Mouse (Mus musculus): ENCODE measurements around the gene Elmod1. TPM values are rescaled to one million over a fixed set of nuclear protein-coding genes. Genes with fewer than 3 reads are reported as not detected.

Gene Elmod1
- polyA plus RNA-seq, 1 experiment: 0.04 TPM

- H3K4me3 ChIP-seq (ENCODE audit: control insufficient read depth, low read depth, low read length): no peak overlapping the region
- no peak overlapping the region for H3K27ac ChIP-seq (ENCODE audit: control insufficient read depth, insufficient read depth, low read depth, low read length)
- TF ChIP-seq CTCF (IDR thresholded peaks at IDR 0.05; ENCODE audit: control insufficient read depth, insufficient read depth, insufficient replicate concordance, low read depth, low read length) (no peak), POLR2A (IDR thresholded peaks at IDR 0.05; ENCODE audit: control insufficient read depth, low read depth, low read length) (no peak)
- H3K4me1 ChIP-seq (ENCODE audit: control insufficient read depth, insufficient read depth, low read length): no peaks in the 10 kb centered on the region
- H3K36me3 ChIP-seq (ENCODE audit: control insufficient read depth, insufficient read depth, low read length): no peaks in the 10 kb centered on the region
- no peaks in the 10 kb centered on the region for H3K27me3 ChIP-seq (ENCODE audit: control insufficient read depth, insufficient read depth, low read length)
Measured at GRCm38 (mm10) chr9:53890075-53890474, 85.0 kb downstream of the Elmod1 start.

DNA sequence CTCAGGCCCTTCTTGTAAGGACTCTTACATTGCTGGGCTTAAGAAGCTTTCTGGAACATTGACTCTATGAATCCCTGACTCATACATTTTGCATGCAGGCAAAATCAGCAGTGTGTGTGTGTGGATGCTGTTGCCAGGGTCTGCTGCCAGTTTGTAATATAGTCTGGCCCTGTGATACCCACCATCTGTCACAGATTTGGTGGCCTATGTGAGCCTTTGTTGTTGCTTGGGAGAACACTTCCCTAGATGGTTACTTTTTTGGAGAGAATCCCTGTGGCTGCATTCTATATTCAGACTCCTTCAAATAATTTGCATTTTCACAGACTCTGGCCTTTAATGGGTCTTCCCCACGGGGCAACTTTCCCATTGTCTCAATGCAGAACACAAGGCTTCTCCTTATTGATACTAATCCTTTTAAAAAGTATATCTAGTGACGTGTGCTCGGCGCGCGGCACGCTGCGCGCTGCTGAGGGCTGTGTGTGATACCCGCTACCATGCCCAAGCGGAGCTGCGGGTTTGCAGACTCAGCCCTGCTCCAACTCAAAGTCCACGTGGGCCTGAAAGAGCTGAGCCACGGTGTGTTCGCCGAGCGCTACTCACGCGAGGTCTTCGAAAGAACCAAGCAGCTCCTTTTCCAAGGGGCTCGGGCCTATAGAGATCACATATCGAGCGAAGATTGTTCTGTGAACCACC, 91.4 kb downstream of the Elmod1 start:
- Histone ChIP-seq H3K4me3 (ENCODE audit: control insufficient read depth, low read depth, low read length) (peak overlapping the region; percentile 27; the same call in 1 of the 2 replicates), H3K4me1 (ENCODE audit: control insufficient read depth, insufficient read depth, low read length) (peaks cover 4% of the 10 kb centered on the region), H3K36me3 (ENCODE audit: control insufficient read depth, insufficient read depth, low read length) (no peaks in the 10 kb centered on the region), H3K27me3 (ENCODE audit: control insufficient read depth, insufficient read depth, low read length) (no peaks in the 10 kb centered on the region), H3K27ac (ENCODE audit: control insufficient read depth, insufficient read depth, low read depth, low read length) (no peak overlapping the region)
- TF ChIP-seq CTCF (IDR thresholded peaks at IDR 0.05; ENCODE audit: control insufficient read depth, insufficient read depth, insufficient replicate concordance, low read depth, low read length) (no peak), POLR2A (IDR thresholded peaks at IDR 0.05; ENCODE audit: control insufficient read depth, low read depth, low read length) (no peak)

GRCm38 (mm10) chr9:53877423-53877822, 97.7 kb downstream of the Elmod1 start:
- Histone ChIP-seq H3K4me1 (ENCODE audit: control insufficient read depth, insufficient read depth, low read length) (no peaks in the 10 kb centered on the region), H3K4me3 (ENCODE audit: control insufficient read depth, low read depth, low read length) (no peak overlapping the region), H3K27me3 (ENCODE audit: control insufficient read depth, insufficient read depth, low read length) (no peaks in the 10 kb centered on the region), H3K27ac (ENCODE audit: control insufficient read depth, insufficient read depth, low read depth, low read length) (no peak overlapping the region), H3K36me3 (ENCODE audit: control insufficient read depth, insufficient read depth, low read length) (no peaks in the 10 kb centered on the region)
- no peak for TF ChIP-seq POLR2A (IDR thresholded peaks at IDR 0.05; ENCODE audit: control insufficient read depth, low read depth, low read length)
- TF ChIP-seq CTCF (IDR thresholded peaks at IDR 0.05; ENCODE audit: control insufficient read depth, insufficient read depth, insufficient replicate concordance, low read depth, low read length): no peak

- Histone ChIP-seq H3K27me3 (ENCODE audit: control insufficient read depth, insufficient read depth, low read length) (no peaks in the 10 kb centered on the region), H3K4me3 (ENCODE audit: control insufficient read depth, low read depth, low read length) (no peak overlapping the region), H3K27ac (ENCODE audit: control insufficient read depth, insufficient read depth, low read depth, low read length) (no peak overlapping the region), H3K4me1 (ENCODE audit: control insufficient read depth, insufficient read depth, low read length) (no peaks in the 10 kb centered on the region), H3K36me3 (ENCODE audit: control insufficient read depth, insufficient read depth, low read length) (no peaks in the 10 kb centered on the region)
- no peak for TF ChIP-seq CTCF (IDR thresholded peaks at IDR 0.05; ENCODE audit: control insufficient read depth, insufficient read depth, insufficient replicate concordance, low read depth, low read length)
- TF ChIP-seq POLR2A (IDR thresholded peaks at IDR 0.05; ENCODE audit: control insufficient read depth, low read depth, low read length): no peak
Measured at GRCm38 (mm10) chr9:53873239-53873638, 101.9 kb downstream of the Elmod1 start.

Other genes with a start within 250 kb of the Elmod1 start
- gene Slc35f2, start 203.8 kb downstream of the Elmod1 start, polyA plus RNA-seq (2012; rRNA removed): 13.9 and 17.9 TPM in 2 replicates
- 0.47 and 0.67 TPM in 2 replicates for gene Sln, start 125.1 kb downstream of the Elmod1 start, polyA plus RNA-seq (2012; rRNA removed)
- 0.06 TPM in 1 of 2 replicates, not detected in the other for gene Tnfaip8l3, start 93.1 kb upstream of the Elmod1 start, polyA plus RNA-seq (2012; rRNA removed)